ENCODE assay signal across 22 mouse cellular contexts in the genomic region with DNA sequence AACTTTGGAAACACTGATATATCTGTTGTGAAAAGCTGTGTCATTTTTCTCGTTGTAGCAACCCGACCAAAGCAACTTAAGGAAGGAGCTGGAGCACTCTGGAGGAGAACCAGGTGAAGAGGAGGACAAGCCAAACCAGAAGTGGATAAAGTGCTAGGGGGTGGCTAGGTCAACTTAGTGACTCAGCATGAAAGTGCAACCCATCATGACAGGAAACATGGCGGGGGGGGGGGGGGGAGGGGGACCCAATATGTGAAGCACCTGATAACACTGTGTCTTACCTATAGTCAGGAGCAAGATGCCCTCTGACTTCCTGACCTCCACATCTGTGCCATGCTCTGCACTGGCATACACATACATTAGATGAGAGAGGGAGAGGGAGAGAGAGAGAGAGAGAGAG. TPM values are rescaled to one million over a fixed set of nuclear protein-coding genes. Genes with fewer than 3 reads are reported as not detected.
DNase-seq lines count a peak whose midpoint lies in the region; ATAC-seq lines count a peak whose summit lies in the region.
"Had no signal": no experiment of that assay in that cellular context is flagged by ENCODE, and none has a peak within 500 bp of the region (broad histone marks: within the 10 kb centered on the region; RNA-seq: fewer than 3 reads in every experiment).

No protein-coding gene starts in this region.

- DNase-seq in CD4-positive, CD25-positive, alpha-beta regulatory T cell, adult 2 months (ENCODE audit: low read depth, low spot score) = peak; percentile 26
- DNase-seq in midbrain, embryonic 11.5 days (ENCODE audit: low spot score, missing footprints) = peak; percentile 31
- DNase-seq in midbrain, embryonic 14.5 days = no peak
- DNase-seq in induced T-regulatory cell, adult 2 months (ENCODE audit: low read depth) = peak; percentile 70
- no peak for DNase-seq in adrenal gland, postnatal 10 days
- DNase-seq in testis, postnatal 14 days (ENCODE audit: low spot score) = no peak
- DNase-seq: cerebellum, adult 8-10 months; cerebellum, postnatal 36 days; gastrocnemius, adult 2 months; heart, postnatal 4 days; kidney, adult 8-10 months; kidney, postnatal 10 days had no signal

- no peak overlapping the region for H3K4me2 ChIP-seq in midbrain, embryonic 11.5 days
- no peak overlapping the region for H3K4me2 ChIP-seq in midbrain, embryonic 14.5 days (ENCODE audit: low read length)
- H3K4me2 ChIP-seq in liver, embryonic 16.5 days (ENCODE audit: low read depth, low read length) = no peak overlapping the region
- H3K4me2 ChIP-seq: embryonic facial prominence, embryonic 15.5 days; hindbrain, embryonic 14.5 days; intestine, embryonic 15.5 days; liver, embryonic 15.5 days had no signal

- H3K27ac ChIP-seq in midbrain, embryonic 11.5 days (ENCODE audit: low read depth, low read length) = no peak overlapping the region
- H3K27ac ChIP-seq in midbrain, embryonic 14.5 days (replicated peaks; ENCODE audit: low read depth, low read length) = no peak overlapping the region
- H3K27ac ChIP-seq in liver, embryonic 16.5 days (ENCODE audit: low read length) = no peak overlapping the region
- H3K27ac ChIP-seq: embryonic facial prominence, embryonic 15.5 days; gastrocnemius, adult 2 months; hindbrain, embryonic 14.5 days; intestine, embryonic 15.5 days; liver, embryonic 15.5 days; midbrain, embryonic 10.5 days; stomach, postnatal 0 days had no signal

- 73% methylated on average over 3 of the region's 3 CpGs for WGBS in midbrain, embryonic 11.5 days
- WGBS in midbrain, embryonic 14.5 days = 87% methylated on average over 3 of the region's 3 CpGs
- WGBS in liver, embryonic 16.5 days (ENCODE audit: insufficient replicate concordance) = 19% methylated on average over 3 of the region's 3 CpGs

- no peaks in the 10 kb centered on the region for H3K9me3 ChIP-seq in midbrain, embryonic 11.5 days (ENCODE audit: control insufficient read depth, low read length)
- H3K9me3 ChIP-seq in midbrain, embryonic 14.5 days (ENCODE audit: control insufficient read depth, low read length) = no peaks in the 10 kb centered on the region
- H3K9me3 ChIP-seq in liver, embryonic 16.5 days (replicated peaks; ENCODE audit: control insufficient read depth, low read length) = no peaks in the 10 kb centered on the region
- H3K9me3 ChIP-seq: embryonic facial prominence, embryonic 15.5 days; intestine, embryonic 15.5 days; liver, embryonic 15.5 days; midbrain, embryonic 10.5 days had no signal

- H3K36me3 ChIP-seq in midbrain, embryonic 11.5 days (ENCODE audit: control insufficient read depth, insufficient read depth, low read length) = no peaks in the 10 kb centered on the region
- H3K36me3 ChIP-seq in midbrain, embryonic 14.5 days (ENCODE audit: control insufficient read depth, insufficient read depth, low read length) = no peaks in the 10 kb centered on the region
- H3K36me3 ChIP-seq in liver, embryonic 16.5 days (ENCODE audit: control insufficient read depth, insufficient read depth) = no peaks in the 10 kb centered on the region
- H3K36me3 ChIP-seq: embryonic facial prominence, embryonic 15.5 days; intestine, embryonic 15.5 days; liver, embryonic 15.5 days; midbrain, embryonic 10.5 days had no signal

- no peaks in the 10 kb centered on the region for H3K4me1 ChIP-seq in midbrain, embryonic 11.5 days (ENCODE audit: control insufficient read depth, insufficient read depth, low read length)
- H3K4me1 ChIP-seq in midbrain, embryonic 14.5 days (ENCODE audit: control insufficient read depth, insufficient read depth, low read length) = no peaks in the 10 kb centered on the region
- no peaks in the 10 kb centered on the region; the same call in 1 of the 2 replicates for H3K4me1 ChIP-seq in liver, embryonic 16.5 days (ENCODE audit: control insufficient read depth, low read depth, low read length)
- H3K4me1 ChIP-seq: embryonic facial prominence, embryonic 15.5 days; intestine, embryonic 15.5 days; midbrain, embryonic 10.5 days had no signal

- H3K9ac ChIP-seq in midbrain, embryonic 11.5 days (ENCODE audit: low read length) = no peak overlapping the region
- no peak overlapping the region for H3K9ac ChIP-seq in midbrain, embryonic 14.5 days (replicated peaks; ENCODE audit: low read length)
- H3K9ac ChIP-seq in liver, embryonic 16.5 days (ENCODE audit: low read depth, low read length) = no peak overlapping the region
- H3K9ac ChIP-seq: embryonic facial prominence, embryonic 15.5 days; hindbrain, embryonic 14.5 days; intestine, embryonic 15.5 days; liver, embryonic 15.5 days had no signal

- ATAC-seq in CD4-positive, CD25-positive, alpha-beta regulatory T cell, adult 4 months = no peak
- ATAC-seq in midbrain, embryonic 11.5 days (ENCODE audit: low FRiP score) = no peak
- ATAC-seq in midbrain, embryonic 14.5 days (ENCODE audit: low FRiP score, low TSS enrichment) = no peak
- ATAC-seq in liver, embryonic 16.5 days (ENCODE audit: low read depth) = 0 out of 2 replicates have a peak, but pooled peaks have one; percentile 13
- ATAC-seq: forebrain, embryonic 14.5 days; intestine, embryonic 15.5 days; lung, postnatal 0 days had no signal

- no peak overlapping the region for H3K4me3 ChIP-seq in midbrain, embryonic 11.5 days (ENCODE audit: low read depth, low read length)
- H3K4me3 ChIP-seq in midbrain, embryonic 14.5 days (replicated peaks; ENCODE audit: low read depth, low read length) = no peak overlapping the region
- H3K4me3 ChIP-seq in liver, embryonic 16.5 days (ENCODE audit: low read depth, low read length) = no peak overlapping the region
- H3K4me3 ChIP-seq: embryonic facial prominence, embryonic 15.5 days; gastrocnemius, adult 2 months; intestine, embryonic 15.5 days; liver, embryonic 15.5 days; midbrain, embryonic 10.5 days had no signal

- H3K27me3 ChIP-seq in midbrain, embryonic 11.5 days (ENCODE audit: control insufficient read depth, insufficient read depth, low read length) = no peaks in the 10 kb centered on the region
- no peaks in the 10 kb centered on the region for H3K27me3 ChIP-seq in midbrain, embryonic 14.5 days (ENCODE audit: control insufficient read depth, insufficient read depth, low read length)
- no peaks in the 10 kb centered on the region for H3K27me3 ChIP-seq in liver, embryonic 16.5 days (ENCODE audit: control insufficient read depth, insufficient read depth, low read depth, low read length)
- H3K27me3 ChIP-seq: embryonic facial prominence, embryonic 15.5 days; intestine, embryonic 15.5 days; liver, embryonic 15.5 days had no signal

RNA-seq across cellular contexts. Expression of a gene that starts 10.9 kb away (rescaled TPM):
- polyA plus RNA-seq in CD4-positive, CD25-positive, alpha-beta regulatory T cell, adult 4 months (2017; shearing (Covaris generic)) = 10 to 100 TPM; 10.1 to 10.5 TPM
- 15.5 and 18.2 TPM in 2 replicates for polyA plus RNA-seq in midbrain, embryonic 11.5 days (2014; fragmentation: Nextera tagmentation; extraction: Ambion mirVana)
- 3.5 and 6.2 TPM in 2 replicates for polyA plus RNA-seq in midbrain, embryonic 14.5 days (2014; fragmentation: Nextera tagmentation; extraction: Ambion mirVana)
- polyA plus RNA-seq in liver, embryonic 16.5 days (2015; fragmentation: Nextera tagmentation; extraction: Ambion mirVana) = 2.0 TPM in 2 replicates
- total RNA-seq in adrenal gland, postnatal 10 days (2021) = 10 to 100 TPM; 10.3 to 12.7 TPM

Comparison
In these comparisons a context has a peak if more than half of its experiments do, and no peak if none do; other contexts are left out.
1. DNase-seq: peak in CD4-positive, CD25-positive, alpha-beta regulatory T cell, adult 2 months (single experiment), midbrain, embryonic 11.5 days (single experiment) and induced T-regulatory cell, adult 2 months (single experiment); none in midbrain, embryonic 14.5 days (single experiment), adrenal gland, postnatal 10 days (single experiment) and testis, postnatal 14 days (single experiment).